Mouse (Mus musculus): ENCODE measurements at regions not wholly inside any gene's neighbourhood (a gene's known extent, or its start where the extent isn't known, plus 50 kb on each side); places are given as distances from the start of the nearest gene placed in this dataset.

DNA sequence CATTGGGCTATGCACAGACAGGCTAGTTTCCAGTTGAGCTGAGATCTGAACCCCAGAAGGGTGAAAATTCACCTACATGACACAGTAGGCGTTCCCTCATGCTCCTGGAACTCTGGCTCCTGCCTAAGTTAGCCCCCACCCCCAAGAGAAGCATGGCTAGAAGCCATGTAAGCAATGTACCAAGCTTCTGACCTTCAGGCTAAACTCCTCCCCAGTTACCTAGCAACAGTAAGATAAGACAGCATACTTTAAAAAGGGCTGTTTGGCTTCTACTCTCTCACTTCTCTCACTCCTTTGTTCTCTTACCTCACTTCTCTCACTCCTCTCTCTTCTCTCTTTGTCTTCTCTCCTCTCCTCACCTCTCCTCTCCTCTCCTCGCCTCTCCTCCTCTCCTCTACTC lies 629.7 kb upstream of the Prmt6 start:
- peak; percentile 5 for DNase-seq

DNA sequence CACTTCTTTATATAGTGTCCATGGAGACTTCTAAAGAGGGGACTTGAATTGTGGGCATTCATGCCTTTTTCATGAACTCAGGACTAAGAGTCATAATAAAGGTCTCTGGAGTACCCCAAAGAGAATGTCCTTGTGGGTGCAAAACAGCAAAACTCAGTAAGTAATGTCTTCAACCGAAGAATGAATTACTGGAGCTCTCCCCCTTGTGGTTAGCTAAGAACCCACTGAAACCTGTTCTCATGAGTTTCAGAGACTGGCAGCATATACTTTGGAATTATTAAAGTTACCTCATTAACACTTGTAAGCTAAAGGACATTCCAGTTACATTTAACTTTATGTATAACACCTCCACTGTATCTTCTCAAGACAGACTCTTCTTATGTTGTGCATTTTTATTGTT lies 615.2 kb upstream of the Prmt6 start:
- DNase-seq: no peak

DNA sequence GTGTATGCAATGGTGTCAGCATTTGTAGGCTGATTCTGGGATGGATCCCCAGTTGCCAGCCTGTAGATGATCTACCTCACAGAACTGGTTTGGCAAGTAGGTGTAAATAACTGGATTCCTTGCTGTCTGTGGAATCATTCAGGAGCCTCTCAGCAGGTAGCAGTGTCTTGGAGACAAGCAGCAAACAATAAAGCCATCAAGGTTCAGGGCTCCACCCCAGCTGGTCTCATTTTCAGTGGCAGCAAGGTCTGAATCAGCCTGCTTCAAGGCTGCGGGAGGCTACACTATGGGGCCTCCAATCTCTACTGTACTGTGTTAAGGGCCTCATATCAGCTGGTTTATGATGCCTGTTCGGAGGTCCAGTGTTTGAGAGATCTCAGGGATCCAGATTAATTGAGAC lies 596.4 kb upstream of the Prmt6 start:
- no peak for DNase-seq

DNA sequence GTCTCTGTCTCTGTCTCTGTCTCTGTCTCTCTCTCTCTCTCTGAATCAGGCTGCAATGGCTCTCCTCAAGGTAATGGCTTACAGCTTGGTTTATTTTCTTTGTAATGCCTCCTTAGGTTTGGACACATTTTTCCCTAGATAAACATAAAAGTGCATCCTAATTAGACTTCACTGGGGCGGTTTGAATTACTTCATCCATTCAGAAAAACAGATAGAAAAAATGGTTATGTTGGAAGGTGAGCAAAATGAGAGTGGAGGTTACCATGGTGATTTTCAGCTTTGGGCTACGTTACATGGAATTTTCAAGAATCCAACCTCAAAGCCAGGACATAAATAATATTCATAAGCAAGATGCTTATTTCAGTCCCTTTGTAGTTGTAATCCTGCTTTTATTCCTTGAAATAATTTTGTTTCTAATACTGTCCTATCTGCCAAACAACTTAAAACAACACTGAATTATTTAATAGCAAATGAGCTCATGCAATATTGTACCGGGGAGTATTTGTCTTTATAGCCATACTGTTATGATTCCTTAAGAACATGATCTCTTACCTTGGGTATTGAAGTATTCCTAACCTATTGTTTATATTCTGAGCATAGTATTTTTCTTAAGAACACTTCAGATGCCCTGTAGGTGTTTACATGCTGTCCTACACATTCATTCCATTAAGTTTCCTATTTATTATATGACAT lies 570.1 kb upstream of the Prmt6 start:
- no peak for DNase-seq

DNA sequence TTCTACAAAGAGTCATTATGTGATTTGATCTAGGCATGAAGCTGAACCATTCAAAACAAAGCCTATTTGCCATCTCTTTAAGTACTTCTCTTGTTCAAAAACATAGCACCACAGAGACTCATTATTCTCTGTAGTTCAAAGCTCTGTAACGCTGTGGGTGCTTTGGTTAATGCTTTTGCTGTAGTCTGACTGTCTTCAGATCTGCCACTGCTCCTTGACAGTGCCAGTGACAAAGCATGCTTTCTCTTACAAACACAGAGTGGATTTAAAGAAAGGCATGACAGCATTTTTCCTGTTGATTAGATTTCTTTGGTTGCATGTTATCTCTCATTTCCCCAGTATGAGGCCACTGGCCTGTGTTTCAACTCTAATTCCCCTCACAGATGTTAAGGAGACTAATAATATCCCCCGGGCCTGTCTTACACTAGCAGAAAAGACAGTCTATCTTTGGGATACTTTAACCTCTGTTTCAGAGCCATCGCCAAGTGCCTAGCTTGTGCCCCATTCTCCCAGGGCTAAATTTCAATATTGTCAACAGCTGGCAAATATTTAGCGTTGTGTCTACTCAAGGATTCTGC lies 538.3 kb upstream of the Prmt6 start:
- DNase-seq: no peak

DNA sequence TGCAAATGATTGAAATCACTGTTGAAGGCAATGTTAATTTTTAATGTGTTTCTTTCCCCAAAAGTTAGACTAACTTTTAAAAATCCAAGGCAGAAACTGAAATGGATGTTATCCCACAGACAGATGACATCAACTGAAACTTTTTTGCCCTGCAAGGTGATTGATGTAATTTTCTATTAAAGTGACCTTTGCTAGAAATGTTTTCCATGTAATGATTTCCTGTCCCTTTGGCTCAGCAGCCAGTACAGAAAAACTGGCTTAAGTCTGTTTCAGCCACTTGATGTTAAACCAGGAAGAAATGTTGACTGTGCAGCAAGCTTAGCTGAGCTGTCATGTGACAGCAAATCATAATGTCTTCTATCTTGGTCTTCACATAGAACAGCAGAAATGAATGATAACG lies 504.5 kb upstream of the Prmt6 start:
- DNase-seq: no peak

DNA sequence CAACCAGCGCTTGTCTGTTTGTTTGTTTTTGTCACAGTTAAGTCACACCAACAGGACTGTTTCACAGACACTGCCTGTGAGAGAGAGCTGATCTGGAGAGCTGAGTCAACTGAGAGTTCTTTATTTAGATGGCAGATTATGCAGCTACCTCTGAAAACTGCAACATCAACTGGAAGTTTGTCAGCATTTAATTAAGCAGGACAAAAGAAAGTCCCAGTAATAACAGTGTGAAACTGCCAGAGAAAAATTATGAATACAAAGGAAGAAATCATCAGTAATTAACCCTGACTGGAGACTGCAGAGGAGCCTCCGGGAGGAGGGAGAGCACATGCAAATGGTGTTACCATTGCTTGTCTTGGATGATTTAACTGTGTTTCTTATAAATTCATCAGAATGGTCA lies 495.5 kb upstream of the Prmt6 start:
- no peak for DNase-seq

DNA sequence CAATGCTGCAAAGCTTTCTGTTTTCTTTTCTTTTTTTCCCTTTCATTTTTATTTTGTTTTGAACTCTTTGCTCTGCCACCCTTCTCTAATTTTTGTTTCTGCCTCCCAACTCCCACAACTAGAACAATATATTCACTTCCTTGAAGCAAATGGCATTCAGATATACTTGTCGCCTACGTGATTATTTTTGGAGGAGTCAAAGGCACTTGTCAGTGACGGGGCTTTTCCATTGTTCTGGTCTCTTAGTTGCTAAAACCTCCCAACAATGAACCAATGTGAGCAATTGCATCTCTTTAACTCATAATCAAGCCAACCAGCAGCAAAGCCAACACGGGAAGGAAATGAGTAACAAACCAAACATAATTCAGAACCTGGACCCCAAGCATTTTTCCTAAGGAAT lies 449.3 kb upstream of the Prmt6 start:
- no peak for DNase-seq

DNA sequence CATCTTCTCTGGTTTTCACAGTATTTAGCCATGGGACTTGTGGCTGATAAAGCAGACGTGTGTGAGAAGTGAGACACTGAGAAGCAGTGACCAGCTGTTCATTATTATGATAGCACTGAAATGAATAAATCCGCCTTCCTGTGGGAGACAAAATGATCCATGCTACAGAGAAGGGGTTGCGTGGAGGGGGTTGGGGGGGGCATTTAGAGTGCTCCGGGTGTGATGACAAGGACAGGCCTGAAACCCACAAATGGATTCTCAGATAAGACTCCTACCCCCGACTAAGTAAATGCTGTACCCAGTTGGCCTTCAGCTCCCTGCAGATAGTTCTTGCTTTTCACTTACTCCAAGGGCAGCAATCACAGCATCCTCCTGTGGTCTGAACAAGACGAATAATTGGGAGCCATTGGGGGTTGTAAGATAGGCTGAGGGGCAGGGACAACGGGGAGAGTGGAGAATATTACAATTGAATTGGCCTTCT lies 416.8 kb upstream of the Prmt6 start:
- DNase-seq: no peak

DNA sequence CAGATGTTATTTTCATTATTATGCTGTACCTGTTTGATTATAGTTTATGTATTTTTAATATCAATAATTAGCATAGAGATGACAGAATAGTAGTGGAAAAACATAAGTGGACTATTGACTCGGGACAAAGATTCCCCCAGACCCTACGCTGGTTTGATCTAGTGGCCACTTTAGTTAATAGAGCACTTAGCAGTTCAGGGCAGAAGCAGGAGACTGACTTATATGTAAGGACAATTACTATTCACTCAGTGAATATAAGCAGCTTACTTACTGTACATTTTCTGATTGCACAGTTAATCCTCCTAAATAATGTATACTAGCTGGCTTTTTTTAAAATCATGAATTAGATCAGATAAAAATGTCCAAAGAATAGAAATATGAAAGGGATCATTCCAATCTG lies 416.2 kb upstream of the Prmt6 start:
- no peak for DNase-seq

DNA sequence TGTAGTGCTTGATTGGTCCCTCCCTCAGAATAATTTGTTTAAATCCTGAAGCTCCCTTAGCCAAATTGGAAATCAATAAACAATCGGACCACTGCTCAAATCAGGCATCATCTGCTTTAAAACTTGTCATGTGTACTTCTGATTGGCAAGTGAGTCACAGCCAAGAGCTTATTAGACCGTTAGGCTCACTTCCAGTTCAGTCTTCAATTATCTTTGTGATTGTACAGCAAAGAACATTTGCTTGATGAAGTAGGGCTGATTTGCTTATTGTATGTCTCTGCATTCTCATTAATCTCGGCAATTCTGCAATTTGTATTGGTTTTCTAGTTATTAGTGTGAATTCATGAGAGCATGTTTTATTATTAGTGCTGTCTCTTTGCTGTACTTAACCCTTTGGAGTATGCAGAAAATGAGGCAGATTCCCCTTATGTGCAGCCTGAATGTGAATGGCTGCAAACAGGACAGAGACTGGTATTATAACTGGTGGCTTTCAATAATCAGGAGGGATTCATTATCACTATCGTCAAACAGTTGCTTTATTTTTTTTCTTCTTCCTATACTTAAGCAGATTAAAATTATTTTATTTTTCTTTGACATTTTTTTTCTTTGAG lies 406.8 kb upstream of the Prmt6 start:
- no peak for DNase-seq

DNA sequence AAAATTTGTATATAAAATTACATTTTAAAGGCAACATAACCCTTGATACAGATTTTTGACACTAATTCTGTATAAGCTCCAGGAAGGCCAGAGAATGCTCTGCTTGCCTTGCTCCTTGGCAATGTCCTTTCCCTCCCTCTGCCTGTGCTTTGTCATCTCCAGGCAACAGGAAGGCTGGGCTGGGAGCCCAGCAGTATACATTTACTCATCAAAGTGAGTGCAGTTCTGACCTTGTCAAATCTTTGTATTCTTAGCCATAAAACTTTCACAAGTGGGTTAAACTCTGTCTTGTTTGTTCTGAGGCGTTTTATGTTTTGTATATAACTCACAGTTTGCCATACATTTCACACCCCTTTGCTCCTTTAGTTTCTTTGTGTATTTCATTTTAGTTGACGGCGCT lies 375.5 kb upstream of the Prmt6 start:
- peak; percentile 40 for DNase-seq

DNA sequence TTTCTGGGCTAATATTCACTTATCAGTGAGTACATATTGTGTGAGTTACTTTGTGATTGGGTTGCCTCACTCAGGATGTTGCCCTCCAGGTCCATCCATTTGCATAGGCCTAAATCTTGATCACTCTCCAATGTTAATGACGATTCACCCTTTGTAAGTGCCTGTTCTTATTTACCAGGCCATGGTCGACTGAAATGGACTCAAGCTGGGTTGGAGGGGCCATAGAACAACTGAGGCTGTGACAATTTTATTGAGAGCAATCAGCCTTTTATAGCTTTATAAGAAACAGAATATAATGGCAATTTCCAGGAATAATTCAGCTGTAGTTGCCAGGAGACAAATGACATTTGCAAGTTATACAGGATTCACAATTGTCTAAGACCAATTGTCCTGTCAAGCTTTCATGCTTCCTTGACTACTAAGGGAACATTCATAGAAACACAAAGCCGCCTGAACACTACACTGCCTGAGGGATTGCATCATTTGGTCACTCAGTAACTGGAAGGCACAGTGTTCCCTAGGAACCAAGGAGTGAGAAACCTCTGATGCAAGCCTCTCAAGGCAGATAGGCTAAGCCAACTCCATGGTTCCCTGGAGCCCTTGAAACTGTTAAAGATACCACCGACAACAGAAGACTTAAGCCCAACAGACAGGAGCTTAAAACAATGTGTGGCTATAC lies 348.5 kb upstream of the Prmt6 start:
- peak; percentile 10 for DNase-seq

DNA sequence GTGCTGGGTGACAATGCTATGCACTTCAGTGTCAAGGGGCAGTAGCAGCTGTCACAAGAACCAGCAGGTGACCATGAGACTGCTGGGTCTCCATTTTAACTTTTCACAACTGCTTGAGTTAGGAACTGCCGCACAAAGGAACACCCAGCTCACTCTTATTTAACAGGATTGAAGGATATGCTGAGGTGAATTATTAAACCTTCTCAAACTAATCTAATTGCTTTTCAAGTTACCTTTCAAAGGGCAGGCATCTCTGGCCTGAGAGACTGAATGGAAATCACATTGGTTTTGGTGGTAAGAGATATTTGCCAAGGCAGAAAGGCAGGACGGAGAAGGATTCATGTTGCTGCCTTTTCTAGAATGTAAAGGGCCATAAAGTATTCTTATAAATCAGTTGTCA lies 332.0 kb upstream of the Prmt6 start:
- no peak for DNase-seq

DNA sequence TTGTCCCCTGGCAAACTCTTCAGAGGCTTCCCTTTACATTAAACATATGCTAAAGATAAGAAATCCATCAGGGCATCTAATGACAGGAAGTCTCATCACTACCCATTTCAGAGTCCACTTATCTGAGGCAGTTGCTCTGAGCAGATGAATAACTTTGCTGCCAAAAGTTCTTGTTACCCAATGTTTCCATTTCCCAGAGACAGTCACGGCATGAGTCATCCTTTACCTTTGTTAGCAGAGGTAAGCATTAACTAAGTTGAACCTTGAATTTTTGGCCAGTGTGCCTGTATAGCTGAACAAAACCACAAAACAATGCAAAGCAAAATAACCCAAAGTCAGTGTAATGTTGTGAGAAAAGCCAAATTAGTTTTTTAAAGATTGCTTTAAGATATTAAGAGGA lies 328.5 kb upstream of the Prmt6 start:
- DNase-seq: no peak

DNA sequence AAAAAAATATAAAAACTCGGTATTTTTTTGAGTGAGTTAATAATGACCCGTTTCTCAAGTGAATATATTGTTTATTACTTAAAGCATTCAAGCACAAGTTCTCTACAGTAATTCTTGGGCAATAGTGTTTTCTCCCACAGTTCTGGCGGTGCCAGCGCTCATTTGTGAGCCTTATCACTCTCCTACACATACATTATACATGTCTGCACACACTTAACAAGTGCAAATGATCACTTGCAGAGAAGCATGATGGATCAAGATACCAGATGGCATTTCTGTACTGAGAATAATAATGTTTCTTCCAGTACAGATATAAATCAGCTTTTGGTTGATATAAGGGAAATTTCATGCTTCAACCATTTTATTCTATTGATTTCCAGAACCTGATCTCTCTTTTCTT lies 316.4 kb upstream of the Prmt6 start:
- no peak for DNase-seq

DNA sequence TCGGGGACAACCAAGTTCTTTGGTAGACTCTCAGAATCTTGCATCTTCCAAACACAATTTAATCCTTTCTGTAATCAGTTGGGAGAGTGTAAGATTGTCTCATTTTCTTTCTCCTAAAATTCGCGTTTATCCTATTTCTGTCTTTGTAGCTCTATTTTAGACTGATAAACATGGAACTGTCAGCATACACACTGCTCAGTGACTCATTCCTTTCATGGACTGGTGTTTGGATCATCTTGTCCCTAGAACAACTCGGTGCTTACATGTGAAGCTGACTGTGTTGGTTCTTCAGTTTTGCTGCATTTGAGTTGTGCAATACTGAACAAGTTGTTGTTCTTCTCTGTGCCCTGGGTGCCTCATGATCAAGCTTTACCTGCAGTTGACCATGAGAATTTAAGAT lies 296.5 kb upstream of the Prmt6 start:
- no peak for DNase-seq

DNA sequence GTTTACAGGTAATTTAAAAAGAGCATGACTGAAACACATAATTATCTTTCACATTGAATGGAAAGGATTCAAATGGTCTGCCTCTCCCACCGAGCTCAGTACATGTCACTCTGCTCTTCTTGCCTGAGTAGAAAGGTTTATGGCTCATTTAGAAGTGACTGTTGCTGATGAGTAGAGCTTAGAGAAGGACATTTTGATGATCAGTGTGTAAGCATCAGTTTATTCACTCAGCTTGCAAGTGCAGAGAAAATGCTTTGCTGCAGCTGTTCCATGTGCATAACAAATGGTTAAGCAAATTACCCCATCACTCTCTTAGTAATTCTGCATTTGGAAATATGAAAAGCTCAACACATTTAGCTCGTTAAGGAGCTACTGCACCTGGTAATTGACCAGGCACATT lies 287.5 kb upstream of the Prmt6 start:
- DNase-seq: no peak
